Mouse (Mus musculus): ENCODE data around the gene Ubl3.

- TF ChIP-seq CTCF (IDR thresholded peaks at IDR 0.05; ENCODE audit: control insufficient read depth, insufficient read depth, insufficient read length) (no peak), CEBPB (IDR thresholded peaks at IDR 0.05; ENCODE audit: low read depth) (no peak), FOSL1 (IDR thresholded peaks at IDR 0.05; ENCODE audit: insufficient read depth, low read length, poor library complexity, severe bottlenecking) (no peak), USF1 (IDR thresholded peaks at IDR 0.05; ENCODE audit: low read depth) (no peak), MAX (IDR thresholded peaks at IDR 0.05) (no peak), MYOD1 (IDR thresholded peaks at IDR 0.05; ENCODE audit: control insufficient read depth, insufficient read length, low read depth) (no peak)
These were observed 10.7 kb upstream of the Ubl3 start for GRCm38 (mm10) chr5:148563281-148563680.

Data from C2C12 (cell line).